Mouse (Mus musculus): ENCODE results near the gene Cyp17a1.

Cyp17a1 gene

DNA sequence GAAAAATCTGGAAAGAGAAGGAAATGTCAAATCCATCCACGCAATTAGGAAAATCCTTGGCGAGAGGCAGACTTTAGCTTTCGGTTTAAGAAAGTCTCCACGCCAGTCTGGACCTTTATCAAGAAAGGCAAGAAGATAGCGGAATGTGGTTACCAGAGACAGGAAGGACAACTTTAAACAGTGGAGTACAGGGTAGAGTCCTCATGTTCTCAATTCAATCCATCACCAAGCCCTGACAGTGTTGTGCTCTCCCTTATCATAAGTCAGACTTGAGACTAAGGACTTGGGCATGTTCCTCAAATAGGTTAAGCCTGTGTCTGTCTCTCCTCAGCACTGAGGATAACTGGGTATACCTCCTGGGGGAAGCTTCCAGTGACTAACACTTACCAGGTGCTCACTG is 3.2 kb downstream of the Cyp17a1 start:
- DNase-seq: no peak

DNA sequence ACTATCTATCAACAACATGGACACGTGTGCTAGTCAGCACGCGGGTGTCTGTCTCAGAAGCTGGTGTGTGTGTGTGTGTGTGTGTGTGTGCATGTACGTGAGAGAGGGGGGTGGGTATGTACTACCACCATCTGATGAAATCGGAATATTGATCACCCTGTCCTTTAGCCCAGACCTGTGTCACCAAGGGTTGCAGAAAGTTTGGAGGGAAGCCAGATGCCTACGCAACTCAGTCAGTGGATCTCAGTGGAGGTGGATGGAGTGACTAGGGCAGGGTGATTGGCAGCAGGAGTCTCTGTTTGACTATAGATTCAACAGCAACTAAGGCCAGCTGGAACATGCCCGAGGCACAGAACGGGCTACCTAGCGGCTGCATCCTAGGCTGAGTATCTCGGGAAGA is 4.7 kb downstream of the Cyp17a1 start:
- DNase-seq: no peak

DNA sequence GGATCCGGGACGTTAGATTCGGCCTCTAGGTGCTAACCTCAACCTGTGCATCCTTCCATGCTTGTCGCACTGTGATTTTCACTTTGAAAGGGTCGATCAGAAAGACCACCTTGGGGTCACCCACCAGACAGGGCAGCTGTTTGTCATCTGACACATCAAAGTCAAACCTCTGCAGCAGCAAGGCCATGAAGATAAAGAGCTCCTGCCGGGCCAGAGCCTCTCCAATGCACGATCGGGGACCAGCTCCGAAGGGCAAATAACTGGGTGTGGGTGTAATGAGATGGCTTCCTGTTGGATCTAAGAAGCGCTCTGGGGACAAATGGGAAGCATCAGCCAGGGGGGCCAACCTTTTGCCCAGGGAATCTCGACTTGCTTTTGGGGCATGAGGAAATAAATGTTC is 5.7 kb downstream of the Cyp17a1 start:
- DNase-seq: no peak

DNA sequence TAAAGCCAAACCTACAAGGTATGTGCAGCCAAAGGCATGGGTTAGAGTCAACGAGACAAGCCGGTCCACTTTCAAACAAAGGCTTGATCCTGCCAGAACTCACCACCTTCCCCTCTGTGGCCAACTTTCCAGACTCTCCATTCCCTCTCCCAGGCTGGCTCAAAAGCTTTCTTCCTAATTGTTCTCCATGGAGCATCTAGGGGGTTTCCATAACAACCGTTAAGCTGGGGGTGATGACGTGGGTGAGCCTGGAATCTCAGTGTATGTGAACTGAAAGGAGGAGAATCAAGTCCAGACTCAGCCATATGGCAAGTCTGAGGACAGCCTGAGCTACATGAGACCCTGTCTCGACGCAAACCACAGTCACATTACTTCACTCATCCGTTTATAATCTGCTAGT is 7.5 kb downstream of the Cyp17a1 start:
- DNase-seq: no peak

DNA sequence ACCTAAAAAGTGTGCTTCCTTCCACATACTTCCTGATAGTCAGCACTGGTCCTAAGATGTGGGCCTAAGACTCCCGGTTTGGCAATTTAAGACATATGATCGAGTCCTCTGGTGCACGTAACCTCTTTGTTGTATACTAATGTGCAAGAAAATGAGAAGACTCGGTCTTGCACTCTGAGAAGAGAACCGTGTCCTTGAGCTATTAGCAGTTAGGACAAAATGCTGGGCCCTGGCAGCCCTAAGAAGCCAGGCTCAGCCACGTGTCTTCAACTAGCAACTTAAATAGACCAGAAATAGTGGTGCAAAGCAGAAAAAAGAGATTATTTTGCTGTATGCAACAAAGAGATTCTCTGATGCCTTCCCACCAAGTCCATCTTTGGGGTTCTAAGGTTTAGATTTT is 10.2 kb downstream of the Cyp17a1 start:
- no peak for DNase-seq

DNA sequence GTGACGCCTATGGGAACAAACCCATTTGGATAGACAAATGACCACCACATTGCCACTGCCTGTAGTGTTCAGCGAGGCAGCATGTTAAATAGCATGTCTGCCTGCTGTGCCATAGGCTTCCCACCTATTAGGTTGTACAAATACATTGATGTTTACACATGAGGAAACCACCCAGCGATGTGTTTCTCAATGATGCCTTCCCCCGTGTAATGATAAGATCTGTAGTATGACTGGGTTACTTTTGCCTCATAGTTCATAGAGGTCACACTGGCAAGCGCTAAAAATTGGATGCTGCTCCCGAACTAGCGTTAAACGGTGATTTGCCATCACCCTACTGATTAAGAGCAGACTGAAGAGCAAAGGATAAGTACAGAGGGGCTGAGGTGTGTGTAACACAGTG is 10.8 kb downstream of the Cyp17a1 start:
- no peak for DNase-seq

DNA sequence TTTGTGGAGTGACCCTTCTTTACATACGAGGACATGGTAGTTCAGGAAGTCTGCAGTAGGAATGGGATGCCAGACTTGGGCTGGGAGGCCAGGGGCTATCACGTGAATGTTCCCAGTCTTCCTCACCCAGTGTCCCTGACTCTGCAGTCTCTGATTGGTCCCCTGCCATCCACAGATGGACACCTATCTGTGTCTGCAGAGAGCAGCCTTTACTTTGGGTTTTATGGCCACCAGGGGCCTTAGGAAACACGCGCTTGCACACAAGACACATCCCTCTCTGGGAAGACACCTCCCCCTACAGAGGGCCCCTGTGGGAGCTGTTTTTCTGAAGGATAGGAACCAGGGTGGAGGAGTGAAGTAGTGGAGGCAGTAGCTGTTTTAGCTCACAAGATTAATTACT is 11.5 kb downstream of the Cyp17a1 start:
- DNase-seq: no peak

DNA sequence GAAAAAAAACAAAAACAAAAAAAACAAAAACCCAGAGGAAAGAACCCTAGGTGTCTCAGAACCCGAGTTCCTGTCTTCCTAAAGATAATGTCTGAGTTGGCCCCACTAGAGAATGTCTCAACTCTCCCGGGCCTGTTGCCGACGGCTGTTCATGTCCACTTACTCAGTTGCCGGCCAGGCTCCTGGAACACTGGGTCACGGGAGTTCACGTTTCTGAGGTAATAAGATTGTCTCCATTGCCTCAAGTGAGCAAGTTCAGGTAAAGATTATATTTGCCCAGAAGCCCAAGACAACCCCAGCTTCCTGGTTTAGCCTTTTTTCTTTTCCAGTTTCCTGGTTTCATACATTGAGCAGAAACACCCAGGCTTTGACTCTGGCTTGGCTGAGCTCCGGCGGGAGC is 14.1 kb downstream of the Cyp17a1 start:
- no peak for DNase-seq

DNA sequence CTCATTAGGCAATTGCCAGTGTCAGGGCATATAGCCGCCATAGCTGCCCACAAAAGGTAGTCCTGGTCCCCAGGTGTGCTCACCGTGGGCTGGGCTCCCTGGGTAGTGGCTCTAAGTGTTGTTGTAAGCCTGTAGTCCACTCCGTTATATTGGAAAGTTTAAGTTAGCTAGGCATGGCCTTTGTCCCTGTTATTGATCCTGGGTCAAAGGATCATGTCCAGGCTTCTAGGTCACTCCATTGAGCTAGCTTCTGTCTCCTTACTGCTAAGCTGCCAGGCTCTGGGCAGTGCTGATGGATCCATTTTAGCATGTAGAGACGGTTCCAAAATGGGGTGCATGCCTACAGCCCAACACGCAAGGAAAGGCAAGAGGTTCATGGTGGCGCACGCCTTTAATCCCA is 14.6 kb downstream of the Cyp17a1 start:
- DNase-seq: no peak

DNA sequence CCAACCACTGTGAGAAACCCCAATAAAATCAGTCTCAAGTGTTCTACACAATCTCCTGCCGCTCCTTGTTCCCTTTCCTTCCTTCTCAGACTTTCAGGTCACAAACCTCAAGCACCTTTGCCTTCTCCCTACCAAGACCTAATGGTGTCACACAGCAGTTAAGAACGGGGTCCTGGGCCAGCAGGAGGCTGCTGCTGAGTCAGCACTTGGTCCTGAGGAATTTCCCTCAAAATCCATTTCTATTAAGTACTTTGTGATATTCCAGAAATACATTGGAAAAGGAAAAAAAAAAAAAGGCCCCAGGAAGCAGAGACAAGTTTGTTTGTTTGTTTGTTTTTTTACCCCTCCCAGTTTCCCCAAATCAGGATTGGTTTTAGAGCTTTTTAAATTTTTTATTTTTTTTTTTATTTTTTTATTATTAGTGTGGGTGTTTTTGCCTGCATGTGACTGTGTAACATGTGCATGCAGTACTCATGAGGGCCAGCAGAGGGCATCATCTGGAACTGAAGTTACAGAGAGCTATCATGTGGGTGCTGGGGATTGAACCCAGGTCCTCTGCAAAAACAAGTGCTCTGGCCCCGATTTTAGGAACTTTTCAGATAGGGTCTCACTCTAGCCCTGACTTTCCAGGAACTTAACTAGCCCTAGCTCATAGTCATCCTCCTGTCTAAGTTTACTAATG is 15.5 kb downstream of the Cyp17a1 start:
- DNase-seq: peak; percentile 42

DNA sequence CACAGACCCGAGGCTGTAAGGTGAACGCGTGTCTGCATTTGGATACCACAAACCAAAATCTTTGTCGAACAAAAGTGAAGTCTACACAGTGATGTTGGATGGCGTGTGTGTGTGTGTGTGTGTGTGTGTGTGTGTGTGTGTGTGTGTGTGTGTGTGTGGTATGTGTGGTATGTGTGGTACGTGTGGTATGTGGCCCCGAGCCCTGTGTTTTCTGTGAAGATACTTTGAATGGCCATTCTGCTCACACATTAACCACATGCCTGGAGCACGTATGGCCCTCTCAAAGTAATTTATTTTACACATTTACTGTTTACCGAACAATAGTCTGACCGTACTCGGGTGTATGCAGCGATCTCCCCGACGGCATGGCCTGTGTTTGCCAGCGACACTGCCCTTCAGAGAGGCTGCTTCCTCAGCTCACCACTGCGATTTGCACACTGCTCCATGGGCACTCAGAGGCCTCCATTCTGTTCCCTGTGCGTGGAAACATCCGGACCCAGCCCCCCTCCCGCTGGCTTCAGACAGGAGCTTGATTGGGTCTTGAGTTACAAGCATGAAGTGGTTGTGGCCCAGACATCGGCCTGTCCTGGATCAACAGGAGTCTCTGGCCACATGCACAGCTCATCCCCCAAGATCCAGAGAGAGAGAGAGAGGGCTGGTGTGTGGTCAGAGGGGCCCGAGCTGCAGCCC is 16.7 kb downstream of the Cyp17a1 start:
- no peak for DNase-seq

DNA sequence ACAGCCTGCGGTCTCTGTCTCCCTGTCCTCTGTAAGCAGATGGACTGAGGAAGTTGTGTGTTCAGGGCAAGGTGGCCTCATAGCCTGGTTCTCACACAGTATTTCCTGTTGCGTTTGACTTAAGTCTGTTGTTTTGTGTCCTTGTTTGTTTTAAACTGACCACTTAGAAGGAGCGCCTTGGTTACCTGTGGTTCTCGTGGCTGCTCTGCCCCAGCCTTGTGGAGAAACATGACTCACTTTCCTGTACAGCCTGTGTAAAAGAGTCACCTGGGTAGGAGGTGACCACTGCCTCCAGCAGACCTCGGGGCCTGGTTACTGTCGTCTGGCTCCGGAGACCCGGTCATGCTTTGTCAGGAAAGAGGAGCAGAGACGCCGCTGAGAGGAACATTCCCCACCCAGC is 17.3 kb downstream of the Cyp17a1 start:
- DNase-seq: no peak

DNA sequence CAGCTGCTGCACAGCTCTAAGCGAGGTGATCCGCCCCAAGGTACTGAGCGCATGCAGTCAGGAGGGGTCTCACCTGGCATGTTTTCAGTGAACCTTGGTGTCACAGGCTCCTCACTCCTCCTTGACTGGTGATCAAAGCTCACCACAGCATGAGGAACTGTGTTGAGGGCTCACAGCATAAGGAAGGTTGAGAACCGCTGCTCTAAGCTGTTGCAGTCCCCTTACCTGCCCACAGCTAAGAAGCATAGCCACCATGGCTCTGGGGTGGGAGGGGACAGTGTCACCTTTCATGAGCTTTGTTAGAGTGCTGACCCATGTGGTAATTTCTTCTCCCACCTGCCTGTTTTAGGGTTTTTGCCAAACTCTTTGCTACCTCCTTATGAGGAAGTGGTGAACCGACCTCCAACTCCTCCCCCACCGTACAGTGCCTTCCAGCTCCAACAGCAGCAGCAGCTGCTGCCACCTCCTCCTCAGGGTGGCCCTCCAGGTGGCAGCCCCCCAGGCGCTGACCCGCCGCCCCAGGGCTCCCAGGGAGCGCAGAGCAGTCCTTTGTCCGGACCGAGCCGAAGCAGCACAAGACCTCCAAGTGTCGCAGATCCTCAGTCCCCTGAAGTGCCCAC is 19.2 kb downstream of the Cyp17a1 start:
- DNase-seq: no peak

DNA sequence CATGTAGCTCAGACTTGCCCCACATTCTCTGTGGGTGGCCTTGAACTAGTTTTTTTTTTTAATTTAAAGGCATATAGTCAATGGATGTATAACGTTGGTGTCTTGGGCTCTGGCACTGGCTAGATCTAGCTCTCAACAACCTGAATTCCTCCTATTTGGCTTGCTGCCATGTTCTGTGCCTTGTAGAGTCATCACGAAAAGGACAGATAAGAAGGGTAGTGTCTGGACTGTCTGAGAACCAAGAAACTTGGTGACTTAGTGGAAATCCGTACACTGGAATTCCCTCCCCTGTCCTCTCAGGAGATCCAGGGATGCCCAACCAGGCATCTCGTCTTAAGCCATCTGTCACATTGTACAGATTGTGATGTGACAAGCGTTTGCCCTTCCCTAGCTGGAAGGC is 19.8 kb downstream of the Cyp17a1 start:
- DNase-seq: no peak

DNA sequence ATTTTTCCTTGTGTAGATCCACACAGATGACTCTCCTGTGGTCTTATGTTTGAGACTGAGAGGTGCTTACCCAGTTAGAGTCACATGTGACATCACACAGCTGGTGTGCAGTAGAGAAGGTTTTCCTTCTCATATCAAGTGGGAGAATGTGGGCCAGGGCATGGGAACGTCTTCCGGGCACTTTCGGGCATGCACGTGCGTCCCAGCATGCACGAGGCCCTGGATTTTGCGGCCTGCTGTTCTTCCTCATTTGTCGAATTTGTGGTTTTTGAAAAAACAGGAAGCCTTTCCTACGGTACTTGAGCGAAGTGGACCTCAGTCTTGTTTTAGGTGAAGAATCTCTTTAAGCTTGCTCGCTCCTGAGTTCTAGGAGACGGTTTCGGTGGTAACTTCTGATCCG is 24.4 kb downstream of the Cyp17a1 start:
- DNase-seq: no peak

DNA sequence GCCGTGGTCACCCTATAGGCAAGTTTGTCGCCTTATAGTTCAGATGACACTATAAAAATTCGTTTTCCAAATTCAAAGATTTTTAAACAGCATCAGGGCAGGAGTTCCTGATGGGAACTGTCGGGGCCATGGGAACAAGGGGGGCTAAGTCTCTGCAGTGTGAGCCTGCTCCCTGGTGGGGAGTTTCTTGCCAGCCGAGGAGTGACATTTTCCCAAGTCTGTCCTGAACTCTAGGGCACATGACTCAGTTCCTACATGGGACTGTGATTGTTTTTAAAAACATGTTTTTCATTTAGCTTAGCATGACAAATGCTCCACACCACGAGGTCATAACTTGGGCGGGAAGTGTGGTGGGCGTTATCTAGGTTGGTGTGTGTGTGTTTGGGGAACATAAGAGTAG is 25.1 kb downstream of the Cyp17a1 start:
- no peak for DNase-seq

DNA sequence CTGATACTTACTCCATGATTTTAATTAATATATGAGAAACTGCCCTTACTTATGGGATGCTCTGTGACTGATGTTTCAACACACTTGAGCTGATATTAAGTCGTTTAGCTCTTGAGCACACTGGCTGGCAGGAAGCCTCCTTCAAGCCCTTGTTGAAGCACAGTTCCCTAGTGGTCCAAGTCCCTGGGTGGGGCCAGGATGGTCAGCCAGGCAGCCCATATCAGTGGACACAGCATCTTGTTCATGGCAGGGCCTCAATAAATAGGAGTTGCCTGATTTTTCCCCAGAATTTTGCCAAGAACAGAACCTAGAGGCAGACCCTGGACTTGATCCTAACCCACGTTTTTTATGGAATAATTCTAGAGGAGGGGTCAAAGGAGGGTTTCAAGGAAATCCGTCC is 25.7 kb downstream of the Cyp17a1 start:
- DNase-seq: no peak

DNA sequence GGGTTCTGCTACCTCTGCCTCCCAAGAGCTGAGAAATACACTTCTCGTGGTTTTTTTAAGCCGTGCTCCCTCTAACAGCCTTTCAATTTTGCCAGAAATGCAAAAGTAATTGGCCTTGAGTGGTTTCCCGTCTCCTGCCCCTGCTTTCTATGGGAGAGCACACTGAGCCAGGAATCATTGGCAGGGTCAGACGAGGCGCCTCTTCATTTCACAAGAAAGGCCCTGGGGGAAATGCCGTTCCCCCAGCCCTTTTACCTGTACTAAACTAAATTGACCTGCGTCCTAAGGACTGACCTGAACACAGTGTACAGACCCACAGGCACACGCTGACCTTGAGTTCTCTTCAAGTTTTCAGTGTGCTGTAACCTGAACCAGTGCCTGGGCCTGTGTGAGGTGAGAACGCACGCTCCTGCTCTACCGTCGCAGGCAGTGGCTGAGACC is 26.9 kb downstream of the Cyp17a1 start:
- DNase-seq: no peak

DNA sequence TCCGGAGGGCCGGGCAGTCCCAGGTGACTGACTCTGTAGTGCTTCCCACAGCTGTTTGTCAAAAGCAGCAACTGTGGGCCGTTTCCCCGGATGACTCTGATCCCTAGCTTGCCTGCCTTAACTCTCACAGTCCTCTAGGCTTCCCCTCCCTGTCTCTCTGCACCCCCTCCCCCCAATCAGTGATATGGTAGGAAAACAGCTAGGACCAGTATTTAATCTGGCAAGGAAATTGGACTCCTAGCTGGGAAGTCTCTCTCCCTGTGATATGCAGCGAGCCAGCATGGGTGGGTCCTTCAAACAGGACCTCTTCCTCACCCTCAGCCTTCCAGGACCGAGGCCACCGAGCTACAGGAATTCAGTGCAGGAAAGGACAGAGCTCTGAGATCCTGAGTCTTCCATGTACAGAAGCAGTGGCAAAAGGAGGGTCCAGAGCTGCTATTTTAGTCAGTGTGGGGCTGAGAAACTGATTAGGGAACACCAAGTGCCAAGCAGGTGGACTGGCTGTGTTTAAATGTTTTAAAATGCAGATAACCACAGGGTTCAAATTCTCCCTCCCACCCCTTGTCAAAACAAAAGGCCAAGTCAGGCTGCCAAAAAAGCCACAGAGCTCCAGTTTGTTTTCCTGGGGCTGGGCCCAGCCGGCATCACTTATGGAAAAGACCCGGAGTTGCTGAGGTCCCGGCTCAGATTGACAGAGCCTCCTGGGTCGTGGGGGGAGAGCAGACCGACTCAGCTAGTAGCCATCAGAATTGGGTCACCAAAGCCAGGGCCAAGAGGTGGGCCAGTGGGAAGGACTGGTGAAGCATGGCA is 28.0 kb downstream of the Cyp17a1 start:
- DNase-seq: no peak

DNA sequence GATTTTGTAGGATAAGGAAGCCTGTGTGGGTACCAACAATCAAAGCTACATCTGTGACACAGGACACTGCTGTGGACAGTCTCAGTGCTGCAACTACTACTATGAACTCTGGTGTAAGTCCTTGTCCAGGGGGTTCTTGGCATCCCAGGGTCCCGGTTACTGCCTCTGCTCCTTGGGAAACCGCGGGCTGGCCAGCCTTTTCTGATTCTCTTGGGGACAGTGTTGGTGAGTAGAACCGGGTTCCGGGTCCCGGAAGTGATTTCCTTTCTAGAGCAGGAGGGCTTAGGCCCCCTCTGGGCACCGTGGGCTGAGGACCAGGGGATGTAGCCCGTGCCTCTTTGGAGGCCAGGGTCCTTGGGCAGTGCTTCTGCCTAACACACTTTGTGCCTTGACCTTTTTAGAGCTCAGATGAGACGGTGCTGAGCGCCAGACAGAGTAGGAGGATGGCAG is 28.6 kb downstream of the Cyp17a1 start:
- DNase-seq: no peak

DNA sequence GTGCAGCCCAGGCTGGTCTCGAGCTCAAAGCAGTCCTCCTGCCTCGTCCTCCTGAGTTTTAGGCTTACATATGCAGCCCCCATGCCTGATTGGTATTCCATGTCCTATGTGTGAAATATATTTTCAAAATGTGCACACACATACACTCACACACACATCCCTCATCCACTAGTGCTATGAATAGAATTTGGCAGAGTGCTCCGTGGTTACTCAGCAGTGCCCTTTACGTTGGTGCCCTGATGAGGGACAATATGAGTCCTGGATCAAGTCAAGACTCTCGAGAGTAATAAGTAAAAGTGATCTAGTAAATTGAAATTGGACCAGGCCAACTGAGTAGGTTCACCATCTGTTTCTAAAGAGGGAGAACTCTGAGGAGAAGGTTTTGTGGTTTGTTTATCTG is 29.7 kb downstream of the Cyp17a1 start:
- DNase-seq: no peak

DNA sequence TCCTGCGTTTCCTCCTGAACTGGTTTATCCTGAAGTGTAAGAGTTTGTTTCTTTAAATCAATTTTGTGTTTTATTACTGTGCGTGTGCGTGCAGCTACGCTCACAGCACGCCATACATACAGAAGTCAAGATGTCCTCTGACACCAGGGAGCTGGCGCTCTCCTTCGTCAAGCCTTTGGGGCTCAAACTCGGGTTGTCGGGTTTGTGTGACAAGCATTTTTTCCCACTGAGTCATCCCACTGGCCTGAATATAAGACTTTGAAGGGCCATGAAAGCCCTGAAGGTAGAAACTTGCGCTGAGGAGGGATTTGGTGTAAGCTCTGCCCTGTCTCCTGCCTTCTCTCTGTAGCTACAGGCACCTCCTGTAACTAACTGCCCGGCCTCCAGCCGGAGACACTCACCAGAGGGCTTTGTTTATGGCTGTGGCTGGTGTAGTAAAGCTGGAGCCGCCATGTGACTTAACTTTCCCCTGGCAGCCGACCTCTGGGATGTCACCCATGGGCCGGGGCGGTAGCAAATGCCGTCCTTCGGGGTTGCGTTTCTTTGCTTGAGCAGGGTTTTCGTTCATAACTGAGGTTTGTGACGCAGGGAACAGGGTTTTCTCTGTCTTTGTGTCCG is 30.7 kb downstream of the Cyp17a1 start:
- no peak for DNase-seq
